Mouse (Mus musculus) intestine, embryonic 14.5 days (tissue): ENCODE measurements around the gene Slc26a1. TPM values are rescaled to one million over a fixed set of nuclear protein-coding genes. Genes with fewer than 3 reads are reported as not detected.

ENCODE experiments used
- ATAC-seq: fragments of 200-750 bp; cut with Nextera tagmentation; replicated peaks from 2 replicates; pipeline ENCODE4 v1.8.0; 2017; ENCODE audit warnings: low read depth, moderate number of reproducible peaks, moderate TSS enrichment, moderate library complexity; ENCODE audit not compliant: low FRiP score, low TSS enrichment
- DNase-seq: peaks from one replicate; pipeline ENCODE4 v3.0.0-alpha.2; 2018; ENCODE audit warnings: low spot score
- H3K27ac ChIP-seq: fragments of 300-500 bp; sonication (generic); 2 replicates; pipeline ENCODE4 v1.5.1; 2014; ENCODE audit warnings: low read depth, mild to moderate bottlenecking, control low read depth
- H3K27me3 ChIP-seq: fragments of 300-500 bp; sonication (generic); replicated peaks from 2 replicates; pipeline ENCODE4 v1.6.1; 2014; ENCODE audit warnings: low read length, control low read depth; ENCODE audit not compliant: control insufficient read depth, insufficient read depth
- H3K36me3 ChIP-seq: fragments of 300-500 bp; sonication (generic); 2 replicates; pipeline ENCODE4 v1.6.1; 2014; ENCODE audit warnings: low read length, control low read depth; ENCODE audit not compliant: control insufficient read depth, insufficient read depth
- H3K4me1 ChIP-seq: fragments of 300-500 bp; sonication (generic); replicated peaks from 2 replicates; pipeline ENCODE4 v1.6.1; 2014; ENCODE audit warnings: low read length, control low read depth, mixed read lengths; ENCODE audit not compliant: control insufficient read depth, insufficient read depth
- H3K4me2 ChIP-seq: fragments of 300-500 bp; sonication (generic); 2 replicates; pipeline ENCODE4 v1.6.1; 2014; ENCODE audit warnings: low read length
- H3K4me3 ChIP-seq: fragments of 300-500 bp; sonication (generic); 2 replicates; pipeline ENCODE4 v1.5.1; 2014; ENCODE audit warnings: low read depth, low read length, control low read depth, mixed read lengths
- H3K9ac ChIP-seq: fragments of 300-500 bp; sonication (generic); 2 replicates; pipeline ENCODE4 v1.6.1; 2014; ENCODE audit warnings: mild to moderate bottlenecking, low read length
- H3K9me3 ChIP-seq: fragments of 300-500 bp; sonication (generic); 2 replicates; pipeline ENCODE4 v1.6.1; 2016; ENCODE audit warnings: low read length, control low read depth; ENCODE audit not compliant: control insufficient read depth
- WGBS: fragments of 180-500 bp; shearing (Covaris S2); extraction: QIAGEN DNeasy Blood & Tissue Kit; methylation state at CpG from one replicate; pipeline ENCODE4 v1.1.7; 2014; 5-methylcytosine and 5-hydroxymethylcytosine counted together
- polyA plus RNA-seq: library from polyadenylated mRNA; unstranded; fragments of >200 nt; fragmentation: Nextera tagmentation; extraction: Ambion mirVana; gene quantifications from 2 replicates; pipeline ENCODE4 v1.2.1, GENCODE M21; 2014

Gene Slc26a1
- polyA plus RNA-seq, 1 experiment from 2014 or later: 1.2 TPM

GRCm38 (mm10) chr5:108708981-108709731 is 33.8 kb upstream of the Slc26a1 start:
- Histone ChIP-seq H3K4me1 (no peaks in the 10 kb centered on the region), H3K9me3 (no peaks in the 10 kb centered on the region), H3K36me3 (peaks cover 39% of the 10 kb centered on the region), H3K27ac (no peak overlapping the region), H3K9ac (no peak overlapping the region), H3K27me3 (no peaks in the 10 kb centered on the region), H3K4me2 (no peak overlapping the region), H3K4me3 (no peak overlapping the region)
- no peak for ATAC-seq
- DNase-seq: no peak
- 38% methylated on average over 6 of the region's 6 CpGs for WGBS

GRCm38 (mm10) chr5:108708419-108708818 is 33.0 kb upstream of the Slc26a1 start:
- H3K4me3 ChIP-seq: no peak overlapping the region
- H3K27me3 ChIP-seq: no peaks in the 10 kb centered on the region
- 89% methylated on average over 1 of the region's 1 CpGs for WGBS
- peaks cover 41% of the 10 kb centered on the region for H3K36me3 ChIP-seq
- ATAC-seq: no peak
- no peak overlapping the region for H3K9ac ChIP-seq
- no peak for DNase-seq
- H3K9me3 ChIP-seq: no peaks in the 10 kb centered on the region
- H3K4me2 ChIP-seq: no peak overlapping the region
- H3K27ac ChIP-seq: no peak overlapping the region
- no peaks in the 10 kb centered on the region for H3K4me1 ChIP-seq

GRCm38 (mm10) chr5:108707758-108708157 is 32.4 kb upstream of the Slc26a1 start:
- H3K36me3 ChIP-seq: peaks cover 41% of the 10 kb centered on the region
- no peaks in the 10 kb centered on the region for H3K27me3 ChIP-seq
- 82% methylated on average over 2 of the region's 2 CpGs for WGBS
- ATAC-seq (no peak), DNase-seq (no peak)
- no peaks in the 10 kb centered on the region for H3K9me3 ChIP-seq
- no peak overlapping the region for H3K27ac ChIP-seq
- H3K4me1 ChIP-seq: no peaks in the 10 kb centered on the region
- no peak overlapping the region for H3K4me3 ChIP-seq
- H3K9ac ChIP-seq: no peak overlapping the region
- H3K4me2 ChIP-seq: no peak overlapping the region

GRCm38 (mm10) chr5:108703754-108704626 is 28.6 kb upstream of the Slc26a1 start:
- H3K27ac ChIP-seq: peak overlapping the region; percentile 24; the same call in 1 of the 2 replicates
- H3K9me3 ChIP-seq: no peaks in the 10 kb centered on the region
- no peak overlapping the region for H3K9ac ChIP-seq
- peaks cover 41% of the 10 kb centered on the region for H3K36me3 ChIP-seq
- H3K27me3 ChIP-seq: no peaks in the 10 kb centered on the region
- H3K4me3 ChIP-seq: no peak overlapping the region
- DNase-seq: no peak
- 77% methylated on average over 12 of the region's 12 CpGs for WGBS
- H3K4me2 ChIP-seq: no peak overlapping the region
- ATAC-seq: peak; percentile 40
- 0 out of 2 replicates have a peak, but pooled peaks cover 3% of the 10 kb centered on the region for H3K4me1 ChIP-seq

- ATAC-seq: no peak
- Histone ChIP-seq H3K36me3 (peaks cover 26% of the 10 kb centered on the region), H3K4me1 (peaks cover 8% of the 10 kb centered on the region), H3K4me2 (no peak overlapping the region), H3K9me3 (no peaks in the 10 kb centered on the region), H3K4me3 (no peak overlapping the region), H3K27me3 (no peaks in the 10 kb centered on the region), H3K9ac (no peak overlapping the region), H3K27ac (no peak overlapping the region)
- 84% methylated on average over 10 of the region's 10 CpGs for WGBS
- no peak for DNase-seq
Observed at GRCm38 (mm10) chr5:108701341-108702021, 26.1 kb upstream of the Slc26a1 start.

- no peak for DNase-seq
- no peak overlapping the region for H3K9ac ChIP-seq
- peak overlapping the region; percentile 74 for H3K27ac ChIP-seq
- peak; percentile 68 for ATAC-seq
- H3K27me3 ChIP-seq: no peaks in the 10 kb centered on the region
- 33% methylated on average over 3 of the region's 3 CpGs for WGBS
- peaks cover 14% of the 10 kb centered on the region for H3K36me3 ChIP-seq
- no peaks in the 10 kb centered on the region for H3K9me3 ChIP-seq
- no peak overlapping the region for H3K4me3 ChIP-seq
- no peak overlapping the region for H3K4me2 ChIP-seq
- H3K4me1 ChIP-seq: peaks cover 14% of the 10 kb centered on the region
Observed at GRCm38 (mm10) chr5:108700346-108700745, 25.0 kb upstream of the Slc26a1 start.

GRCm38 (mm10) chr5:108697341-108697753 is 22.0 kb upstream of the Slc26a1 start:
- no peak for ATAC-seq
- Histone ChIP-seq H3K4me1 (peaks cover 25% of the 10 kb centered on the region), H3K36me3 (no peaks in the 10 kb centered on the region), H3K4me3 (no peak overlapping the region), H3K27ac (peak overlapping the region; percentile 33; the same call in 1 of the 2 replicates), H3K9ac (no peak overlapping the region), H3K9me3 (no peaks in the 10 kb centered on the region), H3K27me3 (no peaks in the 10 kb centered on the region), H3K4me2 (no peak overlapping the region)
- WGBS: 26% methylated on average over 4 of the region's 4 CpGs
- no peak for DNase-seq

- peaks cover 29% of the 10 kb centered on the region for H3K4me1 ChIP-seq
- 83% methylated on average over 3 of the region's 3 CpGs for WGBS
Observed at GRCm38 (mm10) chr5:108696542-108696941, 21.2 kb upstream of the Slc26a1 start.

More at GRCm38 (mm10) chr5:108696542-108696941, 21.2 kb upstream of the Slc26a1 start:
- Histone ChIP-seq H3K9me3 (no peaks in the 10 kb centered on the region), H3K4me3 (no peak overlapping the region), H3K4me2 (0 out of 2 replicates have a peak overlapping the region, but pooled peaks have one; percentile 6), H3K27me3 (no peaks in the 10 kb centered on the region), H3K9ac (no peak overlapping the region), H3K36me3 (no peaks in the 10 kb centered on the region), H3K27ac (no peak overlapping the region)
- no peak for ATAC-seq
- no peak for DNase-seq
